Mouse (Mus musculus): ENCODE measurements around the gene Bcl2l1. TPM values are rescaled to one million over a fixed set of nuclear protein-coding genes. Genes with fewer than 3 reads are reported as not detected.

The Bcl2l1 gene
- polyA plus RNA-seq, 1 experiment from 2014 or later: 74.3 TPM

GRCm38 (mm10) chr2:152775357-152775756 is 56.2 kb downstream of the Bcl2l1 start:
- H3K4me2 ChIP-seq (ENCODE audit: low read depth, low read length): no peak overlapping the region
- no peak overlapping the region for H3K27ac ChIP-seq (ENCODE audit: low read length)
- no peaks in the 10 kb centered on the region for H3K4me1 ChIP-seq (ENCODE audit: control insufficient read depth, insufficient read depth, low read length)
- H3K9me3 ChIP-seq (replicated peaks; ENCODE audit: control insufficient read depth, low read length): no peaks in the 10 kb centered on the region
- 71% methylated on average over 4 of the region's 4 CpGs for WGBS
- no peak for ATAC-seq (replicated peaks; ENCODE audit: extremely low read depth, insufficient read depth, low FRiP score)
- no peaks in the 10 kb centered on the region for H3K27me3 ChIP-seq (ENCODE audit: control insufficient read depth, insufficient read depth, low read length)
- no peaks in the 10 kb centered on the region; the same call in 1 of the 2 replicates for H3K36me3 ChIP-seq (ENCODE audit: control insufficient read depth, insufficient read depth)
- no peak overlapping the region for H3K9ac ChIP-seq (ENCODE audit: low read length)
- no peak overlapping the region for H3K4me3 ChIP-seq (ENCODE audit: low read length)

DNA sequence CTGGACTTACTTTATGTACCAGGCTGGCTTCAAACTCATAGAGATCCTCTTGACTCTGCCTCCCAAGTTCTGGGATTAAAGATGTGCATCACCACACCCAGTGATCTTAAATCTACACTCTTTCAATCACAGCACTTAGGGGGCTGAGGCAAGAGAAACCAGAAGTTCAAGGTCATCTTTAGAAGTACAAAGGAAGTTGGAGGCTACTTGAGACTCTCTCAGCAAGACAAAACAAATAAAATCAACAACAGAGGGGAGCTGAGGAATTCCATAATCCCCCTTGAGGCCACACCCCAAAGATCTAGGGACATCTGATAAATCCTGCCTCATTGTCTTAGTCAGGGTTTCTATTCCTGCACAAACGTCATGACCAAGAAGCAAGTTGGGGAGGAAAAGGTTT is 59.3 kb downstream of the Bcl2l1 start:
- H3K9ac ChIP-seq (ENCODE audit: low read length): no peak overlapping the region
- H3K4me2 ChIP-seq (ENCODE audit: low read depth, low read length): no peak overlapping the region
- H3K27ac ChIP-seq (ENCODE audit: low read length): no peak overlapping the region
- H3K4me3 ChIP-seq (ENCODE audit: low read length): no peak overlapping the region
- H3K9me3 ChIP-seq (replicated peaks; ENCODE audit: control insufficient read depth, low read length): no peaks in the 10 kb centered on the region
- 25% methylated on average over 1 of the region's 1 CpGs for WGBS
- H3K27me3 ChIP-seq (ENCODE audit: control insufficient read depth, insufficient read depth, low read length): no peaks in the 10 kb centered on the region
- ATAC-seq (replicated peaks; ENCODE audit: extremely low read depth, insufficient read depth, low FRiP score): no peak
- H3K36me3 ChIP-seq (ENCODE audit: control insufficient read depth, insufficient read depth): no peaks in the 10 kb centered on the region
- H3K4me1 ChIP-seq (ENCODE audit: control insufficient read depth, insufficient read depth, low read length): no peaks in the 10 kb centered on the region

GRCm38 (mm10) chr2:152771571-152771970 is 60.0 kb downstream of the Bcl2l1 start:
- Histone ChIP-seq H3K9me3 (replicated peaks; ENCODE audit: control insufficient read depth, low read length) (no peaks in the 10 kb centered on the region), H3K9ac (ENCODE audit: low read length) (no peak overlapping the region), H3K27ac (ENCODE audit: low read length) (no peak overlapping the region), H3K27me3 (ENCODE audit: control insufficient read depth, insufficient read depth, low read length) (no peaks in the 10 kb centered on the region), H3K4me3 (ENCODE audit: low read length) (no peak overlapping the region), H3K4me1 (ENCODE audit: control insufficient read depth, insufficient read depth, low read length) (peaks cover 3% of the 10 kb centered on the region; the same call in 1 of the 2 replicates), H3K36me3 (ENCODE audit: control insufficient read depth, insufficient read depth) (no peaks in the 10 kb centered on the region), H3K4me2 (ENCODE audit: low read depth, low read length) (no peak overlapping the region)
- WGBS: 82% methylated on average over 9 of the region's 9 CpGs
- ATAC-seq (replicated peaks; ENCODE audit: extremely low read depth, insufficient read depth, low FRiP score): no peak

- H3K27ac ChIP-seq (ENCODE audit: low read length): no peak overlapping the region
- no peaks in the 10 kb centered on the region for H3K9me3 ChIP-seq (replicated peaks; ENCODE audit: control insufficient read depth, low read length)
- no peak overlapping the region for H3K9ac ChIP-seq (ENCODE audit: low read length)
- no peak overlapping the region for H3K4me2 ChIP-seq (ENCODE audit: low read depth, low read length)
- H3K4me1 ChIP-seq (ENCODE audit: control insufficient read depth, insufficient read depth, low read length): peaks cover 8% of the 10 kb centered on the region; the same call in 1 of the 2 replicates
- H3K36me3 ChIP-seq (ENCODE audit: control insufficient read depth, insufficient read depth): no peaks in the 10 kb centered on the region
- no peaks in the 10 kb centered on the region for H3K27me3 ChIP-seq (ENCODE audit: control insufficient read depth, insufficient read depth, low read length)
- ATAC-seq (replicated peaks; ENCODE audit: extremely low read depth, insufficient read depth, low FRiP score): no peak
- 60% methylated on average over 7 of the region's 7 CpGs for WGBS
- H3K4me3 ChIP-seq (ENCODE audit: low read length): no peak overlapping the region
Observed at GRCm38 (mm10) chr2:152769677-152770076, 61.9 kb downstream of the Bcl2l1 start.

GRCm38 (mm10) chr2:152767618-152768271 is 63.8 kb downstream of the Bcl2l1 start:
- H3K4me1 ChIP-seq (ENCODE audit: control insufficient read depth, insufficient read depth, low read length): peaks cover 17% of the 10 kb centered on the region
- H3K36me3 ChIP-seq (ENCODE audit: control insufficient read depth, insufficient read depth): no peaks in the 10 kb centered on the region
- WGBS: 58% methylated on average over 12 of the region's 12 CpGs

DNA sequence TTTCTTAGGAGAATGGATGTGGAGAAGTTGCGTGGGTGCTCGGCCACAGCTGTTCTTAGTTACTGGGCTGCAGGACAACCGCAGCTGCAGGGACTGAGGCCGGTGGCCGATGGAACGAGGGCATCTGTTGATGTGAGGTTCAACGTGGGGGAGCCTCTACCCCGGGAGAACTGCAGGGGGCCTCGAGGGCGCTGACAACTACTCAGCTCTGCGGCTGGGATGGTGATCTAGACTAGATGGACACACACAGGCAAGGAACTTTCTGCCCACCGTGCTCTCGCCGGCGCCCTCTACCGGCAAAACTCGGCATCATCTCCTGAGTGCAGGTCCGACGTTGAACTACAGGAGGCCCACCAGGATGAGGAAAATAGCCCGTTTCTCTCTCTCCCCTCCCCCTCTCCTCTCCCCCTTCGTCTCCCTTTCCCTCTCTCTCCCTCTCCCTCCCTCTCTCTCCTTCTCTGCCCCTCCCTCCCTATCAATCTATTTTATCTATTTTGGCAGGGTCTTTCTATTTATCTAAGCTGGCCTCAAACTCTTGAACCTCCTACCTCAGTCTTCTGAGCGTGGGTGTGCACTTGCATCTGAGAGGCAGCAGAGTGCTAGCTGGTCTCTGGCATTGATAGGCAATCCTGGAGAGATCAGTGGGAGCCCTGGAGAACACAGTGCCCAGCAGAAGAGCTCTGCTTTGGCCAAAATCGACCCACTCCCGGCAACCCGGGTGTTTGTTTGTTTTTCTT is 65.0 kb downstream of the Bcl2l1 start:
- WGBS: 11% methylated on average over 25 of the region's 25 CpGs
- Histone ChIP-seq H3K9me3 (replicated peaks; ENCODE audit: control insufficient read depth, low read length) (no peaks in the 10 kb centered on the region), H3K27ac (ENCODE audit: low read length) (no peak overlapping the region), H3K4me1 (ENCODE audit: control insufficient read depth, insufficient read depth, low read length) (peaks cover 17% of the 10 kb centered on the region), H3K4me3 (ENCODE audit: low read length) (no peak overlapping the region), H3K27me3 (ENCODE audit: control insufficient read depth, insufficient read depth, low read length) (no peaks in the 10 kb centered on the region), H3K9ac (ENCODE audit: low read length) (0 out of 2 replicates have a peak overlapping the region, but pooled peaks have one; percentile 28), H3K4me2 (ENCODE audit: low read depth, low read length) (peak overlapping the region; percentile 40; the same call in 1 of the 2 replicates), H3K36me3 (ENCODE audit: control insufficient read depth, insufficient read depth) (no peaks in the 10 kb centered on the region)
- ATAC-seq (replicated peaks; ENCODE audit: extremely low read depth, insufficient read depth, low FRiP score): peak; percentile 34; the same call in 1 of the 2 replicates

More at GRCm38 (mm10) chr2:152767618-152768271, 63.8 kb downstream of the Bcl2l1 start:
- ATAC-seq (replicated peaks; ENCODE audit: extremely low read depth, insufficient read depth, low FRiP score): no peak
- H3K9ac ChIP-seq (ENCODE audit: low read length): no peak overlapping the region
- H3K27ac ChIP-seq (ENCODE audit: low read length): no peak overlapping the region
- H3K4me3 ChIP-seq (ENCODE audit: low read length): no peak overlapping the region
- no peaks in the 10 kb centered on the region for H3K9me3 ChIP-seq (replicated peaks; ENCODE audit: control insufficient read depth, low read length)
- H3K4me2 ChIP-seq (ENCODE audit: low read depth, low read length): no peak overlapping the region
- H3K27me3 ChIP-seq (ENCODE audit: control insufficient read depth, insufficient read depth, low read length): no peaks in the 10 kb centered on the region

DNA sequence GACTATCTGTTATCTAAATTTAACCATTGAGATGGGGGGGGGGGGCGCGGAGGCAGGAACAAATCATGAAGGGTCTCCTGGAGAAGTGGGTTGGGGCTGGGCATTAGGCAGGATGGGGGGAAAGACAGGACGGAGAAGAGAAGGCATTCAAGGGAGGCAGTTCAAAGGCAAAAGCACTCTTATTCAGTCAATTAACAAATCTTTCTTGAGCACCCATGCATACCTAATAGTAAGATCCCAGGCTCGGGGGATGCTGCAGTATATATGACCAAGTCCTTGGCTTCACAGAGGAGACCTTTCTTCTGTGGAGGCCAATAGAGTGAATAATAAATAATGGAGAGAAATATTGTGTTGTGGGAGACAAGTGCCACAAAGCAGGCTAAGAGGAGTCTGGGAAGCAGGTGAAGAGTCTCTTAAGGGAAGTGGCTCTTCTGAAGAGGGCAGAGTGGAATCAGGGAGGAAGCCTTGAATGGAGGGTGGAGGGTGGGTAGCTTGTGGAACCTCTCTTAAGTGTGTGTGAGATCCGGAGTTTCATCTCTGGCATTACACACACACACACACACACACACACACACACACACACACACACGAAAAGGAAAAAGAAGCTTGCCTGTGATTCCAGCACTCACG is 66.4 kb downstream of the Bcl2l1 start:
- WGBS: 38% methylated on average over 7 of the region's 7 CpGs
- no peaks in the 10 kb centered on the region for H3K27me3 ChIP-seq (ENCODE audit: control insufficient read depth, insufficient read depth, low read length)
- H3K4me2 ChIP-seq (ENCODE audit: low read depth, low read length): no peak overlapping the region
- H3K9ac ChIP-seq (ENCODE audit: low read length): no peak overlapping the region
- no peaks in the 10 kb centered on the region for H3K9me3 ChIP-seq (replicated peaks; ENCODE audit: control insufficient read depth, low read length)
- H3K4me3 ChIP-seq (ENCODE audit: low read length): no peak overlapping the region
- H3K4me1 ChIP-seq (ENCODE audit: control insufficient read depth, insufficient read depth, low read length): peaks cover 17% of the 10 kb centered on the region
- no peak for ATAC-seq (replicated peaks; ENCODE audit: extremely low read depth, insufficient read depth, low FRiP score)
- H3K36me3 ChIP-seq (ENCODE audit: control insufficient read depth, insufficient read depth): no peaks in the 10 kb centered on the region
- no peak overlapping the region for H3K27ac ChIP-seq (ENCODE audit: low read length)

GRCm38 (mm10) chr2:152764172-152765044 is 67.1 kb downstream of the Bcl2l1 start:
- Histone ChIP-seq H3K4me3 (ENCODE audit: low read length) (no peak overlapping the region), H3K27me3 (ENCODE audit: control insufficient read depth, insufficient read depth, low read length) (no peaks in the 10 kb centered on the region), H3K4me2 (ENCODE audit: low read depth, low read length) (peak overlapping the region; percentile 36), H3K9me3 (replicated peaks; ENCODE audit: control insufficient read depth, low read length) (no peaks in the 10 kb centered on the region), H3K36me3 (ENCODE audit: control insufficient read depth, insufficient read depth) (no peaks in the 10 kb centered on the region), H3K9ac (ENCODE audit: low read length) (peak overlapping the region; percentile 39; the same call in 1 of the 2 replicates), H3K4me1 (ENCODE audit: control insufficient read depth, insufficient read depth, low read length) (peaks cover 17% of the 10 kb centered on the region), H3K27ac (ENCODE audit: low read length) (peak overlapping the region; percentile 34; the same call in 1 of the 2 replicates)
- peak; percentile 35; the same call in 1 of the 2 replicates for ATAC-seq (replicated peaks; ENCODE audit: extremely low read depth, insufficient read depth, low FRiP score)
- 13% methylated on average over 14 of the region's 14 CpGs for WGBS
